Mouse (Mus musculus) heart, postnatal 25 days (tissue): ENCODE measurements around the gene Mmel1. TPM values are rescaled to one million over a fixed set of nuclear protein-coding genes. Genes with fewer than 3 reads are reported as not detected.

Source experiments
- DNase-seq: peaks from one replicate; pipeline ENCODE4 v3.0.0; 2022; ENCODE audit warnings: low spot score
- intact Hi-C: fragments of 180-260 bp; cut with DNase I; formaldehyde crosslinking; loops from one replicate; pipeline ENCODE4 v1.15.1; 2025
- total RNA-seq, 2 experiments: library from RNA; stranded (reverse); gene quantifications; 2 replicates each; pipeline ENCODE4 v1.2.3; 2021

Gene Mmel1
- total RNA-seq: under 1 TPM; 0.20 to 0.39 TPM

- no peak for DNase-seq
- intact Hi-C loops: no loop called here
These were observed at the start of gene Mmel1 for GRCm38 (mm10) chr4:154869440-154869839. Gene Mmel1 (plus strand): TSS chr4:154869585.

GRCm38 (mm10) chr4:154825662-154826061 is 43.7 kb upstream of the Mmel1 start:
- intact Hi-C loops: loop anchor here (5.0 to 10.0 kb wide), 2 partner anchors 78 to 501 kb away; no protein-coding TSS in a partner anchor
- no peak for DNase-seq

- intact Hi-C loops: loop anchor here (5.0 to 10.0 kb wide), 2 partner anchors 79 to 501 kb away; no protein-coding TSS in a partner anchor
These were observed 43.2 kb upstream of the Mmel1 start for GRCm38 (mm10) chr4:154826224-154826623.

GRCm38 (mm10) chr4:154827181-154827580 is 42.2 kb upstream of the Mmel1 start:
- intact Hi-C loops: loop anchor here (5.0 to 10.0 kb wide), 2 partner anchors 80 to 502 kb away; no protein-coding TSS in a partner anchor
- no peak for DNase-seq

More at GRCm38 (mm10) chr4:154826224-154826623, 43.2 kb upstream of the Mmel1 start:
- DNase-seq: no peak

- no peak for DNase-seq
- intact Hi-C loops: loop anchor here (5.0 to 10.0 kb wide), 2 partner anchors 81 to 503 kb away; no protein-coding TSS in a partner anchor
These were observed 41.3 kb upstream of the Mmel1 start for GRCm38 (mm10) chr4:154827861-154828610.

- intact Hi-C loops: no loop called here
- DNase-seq: no peak
These were observed 37.3 kb upstream of the Mmel1 start for GRCm38 (mm10) chr4:154831915-154832573.

GRCm38 (mm10) chr4:154836183-154836915 is 33.0 kb upstream of the Mmel1 start:
- DNase-seq: no peak
- intact Hi-C loops: no loop called here

- intact Hi-C loops: no loop called here
- no peak for DNase-seq
These were observed 32.2 kb upstream of the Mmel1 start, which contains the start of gene Ttc34 for GRCm38 (mm10) chr4:154837170-154837569. Gene Ttc34 (plus strand): TSS chr4:154837459.

- intact Hi-C loops: no loop called here
- no peak for DNase-seq
These were observed 30.6 kb upstream of the Mmel1 start for GRCm38 (mm10) chr4:154838741-154839140.

- no peak for DNase-seq
- intact Hi-C loops: no loop called here
These were observed 30.0 kb upstream of the Mmel1 start for GRCm38 (mm10) chr4:154839406-154839805.

GRCm38 (mm10) chr4:154852696-154853095 is 16.7 kb upstream of the Mmel1 start:
- no peak for DNase-seq
- intact Hi-C loops: no loop called here

GRCm38 (mm10) chr4:154853881-154854280 is 15.5 kb upstream of the Mmel1 start:
- DNase-seq: no peak
- intact Hi-C loops: no loop called here

GRCm38 (mm10) chr4:154854676-154855345 is 14.6 kb upstream of the Mmel1 start:
- DNase-seq: no peak
- intact Hi-C loops: no loop called here

GRCm38 (mm10) chr4:154855721-154856479 is 13.5 kb upstream of the Mmel1 start:
- intact Hi-C loops: no loop called here
- DNase-seq: peak; percentile 46

- intact Hi-C loops: no loop called here
- DNase-seq: no peak
These were observed 12.9 kb upstream of the Mmel1 start for GRCm38 (mm10) chr4:154856480-154856837.

GRCm38 (mm10) chr4:154856882-154857281 is 12.5 kb upstream of the Mmel1 start:
- intact Hi-C loops: no loop called here
- DNase-seq: no peak

GRCm38 (mm10) chr4:154857366-154858240 is 11.8 kb upstream of the Mmel1 start:
- intact Hi-C loops: no loop called here
- DNase-seq: no peak

GRCm38 (mm10) chr4:154858601-154859000 is 10.8 kb upstream of the Mmel1 start:
- intact Hi-C loops: no loop called here
- DNase-seq: no peak
